Mouse (Mus musculus): ENCODE measurements around the gene Ptprn2.

DNA sequence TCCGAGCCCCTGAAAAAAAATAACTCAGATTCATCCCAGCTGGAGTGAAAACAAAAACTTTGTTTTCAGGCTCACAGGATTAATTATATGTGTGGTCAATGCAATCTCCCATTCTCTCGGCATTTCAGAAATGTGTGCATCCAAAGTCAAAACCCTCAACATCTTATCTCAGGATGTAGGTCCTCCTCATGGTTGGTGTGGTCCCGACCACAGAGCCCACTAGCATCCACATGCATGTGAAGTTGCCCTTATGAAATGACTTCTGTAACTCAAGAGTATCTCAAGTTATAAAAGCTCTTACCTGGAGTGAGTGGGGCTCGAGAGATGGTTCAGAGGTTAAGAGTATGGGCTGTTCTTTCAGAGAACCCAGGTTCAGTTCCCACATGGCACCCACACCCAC, 784.7 kb downstream of the Ptprn2 start:
- TF ChIP-seq CTCF (IDR thresholded peaks at IDR 0.05; ENCODE audit: control insufficient read depth, insufficient read depth, insufficient replicate concordance, low read depth, low read length) = no peak
- TF ChIP-seq POLR2A (IDR thresholded peaks at IDR 0.05; ENCODE audit: control insufficient read depth, low read depth, low read length) = no peak
